ENCODE assay signal across 16 mouse cellular contexts in the genomic region with DNA sequence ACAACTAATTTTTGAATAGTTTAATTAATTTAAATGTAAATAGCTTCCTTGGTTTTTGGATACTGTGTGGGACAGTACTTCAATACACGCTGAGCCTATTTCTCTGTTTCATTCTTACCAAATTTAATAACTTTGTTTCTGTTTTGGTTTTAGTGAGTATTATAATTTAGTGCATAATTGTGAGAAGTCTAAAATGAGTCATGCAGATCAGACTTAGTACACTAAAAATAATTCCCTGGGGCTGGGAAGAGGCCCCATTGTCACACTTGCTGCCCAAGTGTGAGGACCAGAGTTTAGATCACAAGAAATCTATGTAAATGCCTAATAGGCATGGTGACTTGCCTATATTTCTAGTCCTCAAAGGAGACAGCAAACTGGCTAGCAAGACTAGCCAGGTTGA.
"Had no signal": no experiment of that assay in that cellular context is flagged by ENCODE, and none has a peak within 500 bp of the region (broad histone marks: within the 10 kb centered on the region; RNA-seq: fewer than 3 reads in every experiment).

No protein-coding gene starts in this region.

- H3K9me3 ChIP-seq: limb, embryonic 12.5 days; midbrain, embryonic 13.5 days; neural tube, embryonic 12.5 days; stomach, embryonic 15.5 days had no signal

- DNase-seq: kidney, adult 9 months; kidney, postnatal 4 days; liver; lung, adult 18-20 months; right cerebral cortex, postnatal 4 days; spleen, adult 18-20 months; thymus, adult 2 months; thymus, postnatal 25 days had no signal

- H3K9ac ChIP-seq: limb, embryonic 12.5 days; liver, embryonic 14.5 days; midbrain, embryonic 13.5 days; neural tube, embryonic 12.5 days; stomach, embryonic 15.5 days had no signal

- H3K4me3 ChIP-seq: layer of hippocampus, adult 2 months; limb, embryonic 12.5 days; midbrain, embryonic 13.5 days; myocyte; neural tube, embryonic 12.5 days; stomach, embryonic 15.5 days had no signal

- H3K27ac ChIP-seq: kidney, postnatal 0 days; limb, embryonic 12.5 days; liver, embryonic 14.5 days; midbrain, embryonic 13.5 days; neural tube, embryonic 12.5 days; stomach, embryonic 15.5 days had no signal

- H3K36me3 ChIP-seq: limb, embryonic 12.5 days; midbrain, embryonic 13.5 days; neural tube, embryonic 12.5 days; stomach, embryonic 15.5 days had no signal

- H3K4me1 ChIP-seq: limb, embryonic 12.5 days; midbrain, embryonic 13.5 days; neural tube, embryonic 12.5 days; stomach, embryonic 15.5 days had no signal

- ATAC-seq: midbrain, embryonic 13.5 days had no signal

- H3K4me2 ChIP-seq: limb, embryonic 12.5 days; midbrain, embryonic 13.5 days; neural tube, embryonic 12.5 days; stomach, embryonic 15.5 days had no signal

- H3K27me3 ChIP-seq: limb, embryonic 12.5 days; midbrain, embryonic 13.5 days; neural tube, embryonic 12.5 days; stomach, embryonic 15.5 days had no signal
